Mouse (Mus musculus): ENCODE measurements around the gene Ripor2. TPM values are rescaled to one million over a fixed set of nuclear protein-coding genes. Genes with fewer than 3 reads are reported as not detected.

The Ripor2 gene
- polyA plus RNA-seq, 1 experiment from 2014 or later: 9.2 TPM

DNA sequence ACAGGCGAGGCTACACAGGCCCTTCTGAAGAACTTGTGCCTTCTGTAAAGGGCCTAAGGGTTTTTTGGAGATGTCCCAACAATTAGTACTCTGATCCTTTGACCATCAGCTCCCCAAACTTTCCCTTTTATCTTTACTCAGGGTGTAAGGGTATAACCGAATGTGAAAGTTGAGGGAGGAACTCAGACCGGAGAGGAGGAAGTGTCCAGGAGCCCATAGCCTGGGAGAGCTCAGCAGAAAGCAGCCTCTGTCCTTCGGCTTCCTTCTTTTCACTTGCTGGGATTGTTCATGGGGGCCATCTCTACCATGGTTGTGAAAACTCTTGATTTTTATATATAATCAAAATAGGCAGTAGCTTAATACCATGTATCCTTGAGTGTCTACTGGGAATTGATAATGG is 116.8 kb downstream of the Ripor2 start:
- no peaks in the 10 kb centered on the region for H3K4me1 ChIP-seq (ENCODE audit: control insufficient read depth, insufficient read depth, low read length)
- H3K9ac ChIP-seq (ENCODE audit: low read length): no peak overlapping the region
- no peak for ATAC-seq (ENCODE audit: low FRiP score)
- H3K36me3 ChIP-seq (ENCODE audit: control insufficient read depth, insufficient read depth, low read length): no peaks in the 10 kb centered on the region
- H3K27me3 ChIP-seq (ENCODE audit: control insufficient read depth, insufficient read depth, low read length): no peaks in the 10 kb centered on the region
- H3K9me3 ChIP-seq (ENCODE audit: control insufficient read depth, low read length): no peaks in the 10 kb centered on the region
- 90% methylated on average over 4 of the region's 4 CpGs for WGBS
- DNase-seq (ENCODE audit: low spot score, missing footprints): no peak
- no peak overlapping the region for H3K4me3 ChIP-seq (ENCODE audit: low read depth, low read length)
- no peak overlapping the region for H3K27ac ChIP-seq (ENCODE audit: low read depth, low read length)
- H3K4me2 ChIP-seq: no peak overlapping the region

GRCm38 (mm10) chr13:24702128-24702527 is 120.1 kb downstream of the Ripor2 start:
- Histone ChIP-seq H3K36me3 (ENCODE audit: control insufficient read depth, insufficient read depth, low read length) (no peaks in the 10 kb centered on the region), H3K9ac (ENCODE audit: low read length) (no peak overlapping the region), H3K4me1 (ENCODE audit: control insufficient read depth, insufficient read depth, low read length) (no peaks in the 10 kb centered on the region), H3K27me3 (ENCODE audit: control insufficient read depth, insufficient read depth, low read length) (no peaks in the 10 kb centered on the region), H3K27ac (ENCODE audit: low read depth, low read length) (no peak overlapping the region), H3K4me3 (ENCODE audit: low read depth, low read length) (no peak overlapping the region), H3K4me2 (no peak overlapping the region), H3K9me3 (ENCODE audit: control insufficient read depth, low read length) (no peaks in the 10 kb centered on the region)
- 86% methylated on average over 5 of the region's 5 CpGs for WGBS
- DNase-seq (ENCODE audit: low spot score, missing footprints): no peak
- ATAC-seq (ENCODE audit: low FRiP score): no peak

- 73% methylated on average over 12 of the region's 12 CpGs for WGBS
- no peak for DNase-seq (ENCODE audit: low spot score, missing footprints)
- H3K27me3 ChIP-seq (ENCODE audit: control insufficient read depth, insufficient read depth, low read length): no peaks in the 10 kb centered on the region
- H3K27ac ChIP-seq (ENCODE audit: low read depth, low read length): no peak overlapping the region
- no peaks in the 10 kb centered on the region for H3K4me1 ChIP-seq (ENCODE audit: control insufficient read depth, insufficient read depth, low read length)
- no peaks in the 10 kb centered on the region for H3K36me3 ChIP-seq (ENCODE audit: control insufficient read depth, insufficient read depth, low read length)
- H3K4me3 ChIP-seq (ENCODE audit: low read depth, low read length): no peak overlapping the region
- no peaks in the 10 kb centered on the region for H3K9me3 ChIP-seq (ENCODE audit: control insufficient read depth, low read length)
- ATAC-seq (ENCODE audit: low FRiP score): no peak
- no peak overlapping the region for H3K9ac ChIP-seq (ENCODE audit: low read length)
- H3K4me2 ChIP-seq: no peak overlapping the region
Measured at GRCm38 (mm10) chr13:24709656-24710396, 127.8 kb downstream of the Ripor2 start.

DNA sequence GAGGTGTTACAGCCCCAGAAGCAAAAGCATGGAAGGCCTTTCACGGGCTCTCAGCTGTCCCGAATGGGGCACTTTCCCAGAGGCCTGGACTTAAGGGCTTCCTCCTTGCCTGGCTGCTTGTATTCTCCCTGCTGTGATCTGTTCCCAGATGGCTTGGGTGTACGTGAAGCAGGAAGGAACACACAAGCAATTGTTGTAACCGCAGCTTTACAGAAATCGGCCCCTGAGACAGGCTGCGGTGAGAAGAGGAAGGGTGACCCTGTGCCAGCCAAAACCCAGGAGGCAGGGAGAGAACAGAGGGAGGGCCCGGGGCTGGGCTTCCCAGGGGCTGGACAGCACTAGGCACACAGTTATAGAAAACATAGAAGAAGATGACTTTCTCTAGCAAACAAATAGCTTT is 129.0 kb downstream of the Ripor2 start:
- Histone ChIP-seq H3K36me3 (ENCODE audit: control insufficient read depth, insufficient read depth, low read length) (no peaks in the 10 kb centered on the region), H3K4me1 (ENCODE audit: control insufficient read depth, insufficient read depth, low read length) (0 out of 2 replicates have a peak, but pooled peaks cover 2% of the 10 kb centered on the region), H3K27me3 (ENCODE audit: control insufficient read depth, insufficient read depth, low read length) (no peaks in the 10 kb centered on the region), H3K4me3 (ENCODE audit: low read depth, low read length) (no peak overlapping the region), H3K9me3 (ENCODE audit: control insufficient read depth, low read length) (no peaks in the 10 kb centered on the region), H3K27ac (ENCODE audit: low read depth, low read length) (no peak overlapping the region), H3K4me2 (no peak overlapping the region), H3K9ac (ENCODE audit: low read length) (no peak overlapping the region)
- 69% methylated on average over 7 of the region's 7 CpGs for WGBS
- DNase-seq (ENCODE audit: low spot score, missing footprints): no peak
- no peak for ATAC-seq (ENCODE audit: low FRiP score)

GRCm38 (mm10) chr13:24712581-24713130 is 130.7 kb downstream of the Ripor2 start:
- H3K4me2 ChIP-seq: no peak overlapping the region

GRCm38 (mm10) chr13:24713434-24714000 is 131.5 kb downstream of the Ripor2 start:
- H3K27ac ChIP-seq (ENCODE audit: low read depth, low read length): no peak overlapping the region

More at GRCm38 (mm10) chr13:24712581-24713130, 130.7 kb downstream of the Ripor2 start:
- H3K36me3 ChIP-seq (ENCODE audit: control insufficient read depth, insufficient read depth, low read length): no peaks in the 10 kb centered on the region
- no peaks in the 10 kb centered on the region for H3K9me3 ChIP-seq (ENCODE audit: control insufficient read depth, low read length)
- 0 out of 2 replicates have a peak, but pooled peaks cover 2% of the 10 kb centered on the region for H3K4me1 ChIP-seq (ENCODE audit: control insufficient read depth, insufficient read depth, low read length)
- ATAC-seq (ENCODE audit: low FRiP score) (no peak), DNase-seq (ENCODE audit: low spot score, missing footprints) (no peak)
- H3K27ac ChIP-seq (ENCODE audit: low read depth, low read length): no peak overlapping the region
- no peaks in the 10 kb centered on the region for H3K27me3 ChIP-seq (ENCODE audit: control insufficient read depth, insufficient read depth, low read length)
- WGBS: 83% methylated on average over 7 of the region's 7 CpGs
- H3K4me3 ChIP-seq (ENCODE audit: low read depth, low read length): no peak overlapping the region
- no peak overlapping the region for H3K9ac ChIP-seq (ENCODE audit: low read length)

GRCm38 (mm10) chr13:24714360-24714885 is 132.4 kb downstream of the Ripor2 start:
- Histone ChIP-seq H3K9ac (ENCODE audit: low read length) (no peak overlapping the region), H3K4me2 (no peak overlapping the region), H3K27me3 (ENCODE audit: control insufficient read depth, insufficient read depth, low read length) (no peaks in the 10 kb centered on the region), H3K27ac (ENCODE audit: low read depth, low read length) (no peak overlapping the region), H3K36me3 (ENCODE audit: control insufficient read depth, insufficient read depth, low read length) (no peaks in the 10 kb centered on the region), H3K4me3 (ENCODE audit: low read depth, low read length) (no peak overlapping the region), H3K4me1 (ENCODE audit: control insufficient read depth, insufficient read depth, low read length) (0 out of 2 replicates have a peak, but pooled peaks cover 2% of the 10 kb centered on the region), H3K9me3 (ENCODE audit: control insufficient read depth, low read length) (no peaks in the 10 kb centered on the region)
- 78% methylated on average over 9 of the region's 9 CpGs for WGBS
- DNase-seq (ENCODE audit: low spot score, missing footprints) (no peak), ATAC-seq (ENCODE audit: low FRiP score) (no peak)

More at GRCm38 (mm10) chr13:24713434-24714000, 131.5 kb downstream of the Ripor2 start:
- H3K27me3 ChIP-seq (ENCODE audit: control insufficient read depth, insufficient read depth, low read length): no peaks in the 10 kb centered on the region
- peak; percentile 99 for DNase-seq (ENCODE audit: low spot score, missing footprints)
- no peaks in the 10 kb centered on the region for H3K36me3 ChIP-seq (ENCODE audit: control insufficient read depth, insufficient read depth, low read length)
- no peak overlapping the region for H3K9ac ChIP-seq (ENCODE audit: low read length)
- peak overlapping the region; percentile 34 for H3K4me2 ChIP-seq
- 10% methylated on average over 16 of the region's 16 CpGs for WGBS
- H3K4me1 ChIP-seq (ENCODE audit: control insufficient read depth, insufficient read depth, low read length): 0 out of 2 replicates have a peak, but pooled peaks cover 2% of the 10 kb centered on the region
- H3K4me3 ChIP-seq (ENCODE audit: low read depth, low read length): no peak overlapping the region
- H3K9me3 ChIP-seq (ENCODE audit: control insufficient read depth, low read length): no peaks in the 10 kb centered on the region
- peak; percentile 83 for ATAC-seq (ENCODE audit: low FRiP score)

- DNase-seq (ENCODE audit: low spot score, missing footprints) (peak; percentile 67), ATAC-seq (ENCODE audit: low FRiP score) (no peak)
- no peak overlapping the region for H3K4me2 ChIP-seq
- no peak overlapping the region for H3K4me3 ChIP-seq (ENCODE audit: low read depth, low read length)
- no peaks in the 10 kb centered on the region for H3K9me3 ChIP-seq (ENCODE audit: control insufficient read depth, low read length)
- H3K36me3 ChIP-seq (ENCODE audit: control insufficient read depth, insufficient read depth, low read length): no peaks in the 10 kb centered on the region
- no peak overlapping the region for H3K27ac ChIP-seq (ENCODE audit: low read depth, low read length)
- WGBS: 72% methylated on average over 5 of the region's 5 CpGs
- H3K4me1 ChIP-seq (ENCODE audit: control insufficient read depth, insufficient read depth, low read length): 0 out of 2 replicates have a peak, but pooled peaks cover 2% of the 10 kb centered on the region
- no peaks in the 10 kb centered on the region for H3K27me3 ChIP-seq (ENCODE audit: control insufficient read depth, insufficient read depth, low read length)
- no peak overlapping the region for H3K9ac ChIP-seq (ENCODE audit: low read length)
Measured at GRCm38 (mm10) chr13:24715601-24716000, 133.6 kb downstream of the Ripor2 start.

DNA sequence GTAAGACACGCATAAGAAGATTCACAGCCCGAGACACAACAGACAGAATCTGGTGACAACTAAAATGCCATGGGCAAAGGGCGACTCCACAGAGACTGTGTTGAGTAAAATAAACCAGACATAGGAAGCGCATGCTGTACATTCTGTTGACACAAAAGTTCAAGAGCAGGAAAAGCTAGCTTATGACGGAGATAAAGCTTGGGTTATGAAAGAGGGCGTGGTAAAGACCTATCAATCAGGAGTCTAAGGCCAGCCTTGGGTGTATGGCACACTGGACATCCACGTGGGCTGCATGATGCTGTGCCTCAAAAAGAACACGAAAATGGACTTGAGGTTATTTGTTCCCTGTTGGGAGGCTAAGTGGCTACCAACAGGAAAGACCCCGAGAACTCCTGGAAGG is 134.5 kb downstream of the Ripor2 start:
- H3K9me3 ChIP-seq (ENCODE audit: control insufficient read depth, low read length): no peaks in the 10 kb centered on the region
- no peaks in the 10 kb centered on the region for H3K27me3 ChIP-seq (ENCODE audit: control insufficient read depth, insufficient read depth, low read length)
- no peak overlapping the region for H3K27ac ChIP-seq (ENCODE audit: low read depth, low read length)
- no peak overlapping the region for H3K4me2 ChIP-seq
- no peak for DNase-seq (ENCODE audit: low spot score, missing footprints)
- no peak for ATAC-seq (ENCODE audit: low FRiP score)
- no peak overlapping the region for H3K9ac ChIP-seq (ENCODE audit: low read length)
- H3K4me1 ChIP-seq (ENCODE audit: control insufficient read depth, insufficient read depth, low read length): 0 out of 2 replicates have a peak, but pooled peaks cover 2% of the 10 kb centered on the region
- WGBS: 89% methylated on average over 9 of the region's 9 CpGs
- H3K36me3 ChIP-seq (ENCODE audit: control insufficient read depth, insufficient read depth, low read length): no peaks in the 10 kb centered on the region
- H3K4me3 ChIP-seq (ENCODE audit: low read depth, low read length): no peak overlapping the region
